12 mouse cellular contexts compared by ENCODE assay signal in genomic region chr7:141570625-141571295, GRCm38 (mm10).
"Had no signal": no experiment of that assay in that cellular context is flagged by ENCODE, and none has a peak within 500 bp of the region (broad histone marks: within the 10 kb centered on the region; RNA-seq: fewer than 3 reads in every experiment).

No protein-coding gene starts in this region.

- DNase-seq: kidney, adult 18-20 months; kidney, postnatal 4 days; lung, postnatal 4 days; midbrain, embryonic 14.5 days; right cerebral cortex, adult 18-20 months; right cerebral cortex, postnatal 25 days; thymus, postnatal 36 days had no signal

- H3K4me3 ChIP-seq: left cerebral cortex, adult 2 months; limb, embryonic 15.5 days; midbrain, embryonic 10.5 days; myocyte; neural tube, embryonic 15.5 days had no signal

- H3K4me2 ChIP-seq: limb, embryonic 15.5 days; neural tube, embryonic 15.5 days had no signal

- H3K9me3 ChIP-seq: limb, embryonic 15.5 days; midbrain, embryonic 10.5 days; neural tube, embryonic 15.5 days had no signal

- H3K27ac ChIP-seq: left cerebral cortex, adult 2 months; limb, embryonic 15.5 days; midbrain, embryonic 10.5 days; neural tube, embryonic 15.5 days had no signal

- H3K27me3 ChIP-seq: limb, embryonic 15.5 days; neural tube, embryonic 15.5 days had no signal

- H3K9ac ChIP-seq: limb, embryonic 15.5 days; neural tube, embryonic 15.5 days had no signal

- H3K36me3 ChIP-seq: limb, embryonic 15.5 days; neural tube, embryonic 15.5 days had no signal
